Comparison of ENCODE assay signal across 8 mouse cellular contexts in the genomic region with DNA sequence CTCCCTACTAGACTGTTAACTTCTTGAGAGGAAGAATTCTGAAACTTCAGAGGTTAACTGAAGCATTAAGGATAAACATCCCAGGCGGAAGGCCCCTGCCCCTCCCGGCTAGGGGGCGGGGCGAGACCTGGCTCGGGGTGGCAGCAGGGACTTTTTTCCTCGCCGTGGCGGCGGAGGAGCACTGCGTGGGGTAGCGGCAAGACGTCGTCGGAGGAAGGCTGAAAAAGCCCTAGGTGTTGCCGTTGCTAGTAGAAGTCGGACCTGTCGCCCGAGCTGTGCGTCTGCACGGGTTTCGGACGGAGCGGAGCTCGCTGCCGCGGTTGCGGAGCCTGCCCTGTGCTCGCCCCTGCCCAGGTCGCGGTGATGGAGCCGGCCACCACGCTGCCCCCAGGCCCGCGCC. TPM values are rescaled to one million over a fixed set of nuclear protein-coding genes. Genes with fewer than 3 reads are reported as not detected.
A peak's percentile ranks its signal among the peaks of the same experiment; 100 is the strongest.
DNase-seq lines count a peak whose midpoint lies in the region; ATAC-seq lines count a peak whose summit lies in the region.

A gene (plus strand): TSS at position 196 of the 400 bp plus-strand sequence.

- no peaks in the 10 kb centered on the region for H3K36me3 ChIP-seq in hindbrain, embryonic 12.5 days

- peak within 1 kb of the TSS; percentile 100 for H3K4me3 ChIP-seq in hindbrain, embryonic 12.5 days

- H3K9me3 ChIP-seq in hindbrain, embryonic 12.5 days (replicated peaks): no peaks in the 10 kb centered on the region

- H3K27me3 ChIP-seq in hindbrain, embryonic 12.5 days: no peaks in the 10 kb centered on the region

- under 1% methylated on average over 34 of the region's 34 CpGs for WGBS in hindbrain, embryonic 12.5 days

- H3K9ac ChIP-seq in hindbrain, embryonic 12.5 days: peak within 1 kb of the TSS; percentile 100

- H3K4me1 ChIP-seq in hindbrain, embryonic 12.5 days: peaks cover 33% of the 10 kb centered on the region

- H3K27ac ChIP-seq in hindbrain, embryonic 12.5 days: peak within 1 kb of the TSS; percentile 97

- no peak for ATAC-seq in hindbrain, embryonic 12.5 days (ENCODE audit: low FRiP score)

- peak; percentile 83 for DNase-seq in Muller cell, postnatal 12 days (ENCODE audit: inconsistent ontology term)
- DNase-seq in cerebellum, postnatal 14 days: peak; percentile 92 to 95
- DNase-seq in frontal cortex, postnatal 14 days (ENCODE audit: low spot score in 2 of 2): peak; percentile 77 to 78
- peak; percentile 84 to 86 for DNase-seq in layer of hippocampus, postnatal 14 days (ENCODE audit: low spot score in 2 of 2)
- peak; percentile 93 for DNase-seq in lung, postnatal 14 days
- peak; percentile 74 for DNase-seq in retina, adult 2 months (ENCODE audit: low read depth, low spot score)
- DNase-seq in thymus, postnatal 36 days: peak; percentile 94

- peak within 1 kb of the TSS; percentile 71 for H3K4me2 ChIP-seq in hindbrain, embryonic 12.5 days (replicated peaks)

RNA-seq across cellular contexts. Expression of the gene that starts here (rescaled TPM):
- polyA plus RNA-seq in hindbrain, embryonic 12.5 days (2016; fragmentation: Nextera tagmentation; extraction: Ambion mirVana): 119 and 120 TPM in 2 replicates
- 10 to 100 TPM; 69.7 to 74.6 TPM for total RNA-seq in layer of hippocampus, postnatal 14 days (2021)
